Mouse (Mus musculus): ENCODE data around the gene Ppara. TPM values are rescaled to one million over a fixed set of nuclear protein-coding genes. Genes with fewer than 3 reads are reported as not detected.

Ppara gene
- polyA plus RNA-seq, 1 experiment from 2014 or later, result 10.6 TPM

- Histone ChIP-seq H3K27ac (replicated peaks in 1 of 2; ENCODE audit: control insufficient read depth in 1 of 2, insufficient read depth in 1 of 2, low read depth in 2 of 2, low read length in 2 of 2) (no peak overlapping the region), H3K9me3 (ENCODE audit: control insufficient read depth, low read length) (no peaks in the 10 kb centered on the region), H3K4me2 (ENCODE audit: low read length) (no peak overlapping the region), H3K4me1 (ENCODE audit: control insufficient read depth in 2 of 2, insufficient read depth in 2 of 2, low read length in 2 of 2) (peaks cover 2 to 3% of the 10 kb centered on the region in 2 experiments; a peak in 3 of 4 replicates), H3K27me3 (ENCODE audit: control insufficient read depth, insufficient read depth, low read length) (peaks cover 3% of the 10 kb centered on the region; the same call in 1 of the 2 replicates), H3K9ac (ENCODE audit: low read length) (no peak overlapping the region), H3K36me3 (ENCODE audit: control insufficient read depth, insufficient read depth, low read length) (peaks cover 67% of the 10 kb centered on the region), H3K4me3 (ENCODE audit: control insufficient read depth in 1 of 2, insufficient read depth in 1 of 2, low read depth in 1 of 2, low read length in 2 of 2) (no peak overlapping the region)
- ATAC-seq (ENCODE audit: insufficient number of reproducible peaks, insufficient read depth, low FRiP score, low read depth), result no peak
- WGBS, result 78% methylated on average over 13 of the region's 13 CpGs
These were observed 29.0 kb upstream of the Ppara start for GRCm38 (mm10) chr15:85705566-85706332.

GRCm38 (mm10) chr15:85706527-85706926 is 28.3 kb upstream of the Ppara start:
- Histone ChIP-seq H3K9ac (ENCODE audit: low read length) (no peak overlapping the region), H3K4me3 (ENCODE audit: control insufficient read depth in 1 of 2, insufficient read depth in 1 of 2, low read depth in 1 of 2, low read length in 2 of 2) (no peak overlapping the region), H3K27me3 (ENCODE audit: control insufficient read depth, insufficient read depth, low read length) (peaks cover 5% of the 10 kb centered on the region; the same call in 1 of the 2 replicates), H3K9me3 (ENCODE audit: control insufficient read depth, low read length) (no peaks in the 10 kb centered on the region), H3K4me1 (ENCODE audit: control insufficient read depth in 2 of 2, insufficient read depth in 2 of 2, low read length in 2 of 2) (peaks cover 2 to 3% of the 10 kb centered on the region in 2 experiments; a peak in 3 of 4 replicates), H3K27ac (replicated peaks in 1 of 2; ENCODE audit: control insufficient read depth in 1 of 2, insufficient read depth in 1 of 2, low read depth in 2 of 2, low read length in 2 of 2) (no peak overlapping the region), H3K4me2 (ENCODE audit: low read length) (no peak overlapping the region), H3K36me3 (ENCODE audit: control insufficient read depth, insufficient read depth, low read length) (peaks cover 59% of the 10 kb centered on the region)
- WGBS, result 87% methylated on average over 8 of the region's 8 CpGs
- ATAC-seq (ENCODE audit: insufficient number of reproducible peaks, insufficient read depth, low FRiP score, low read depth), result no peak

- Histone ChIP-seq H3K27me3 (ENCODE audit: control insufficient read depth, insufficient read depth, low read length) (peaks cover 5% of the 10 kb centered on the region; the same call in 1 of the 2 replicates), H3K4me3 (ENCODE audit: control insufficient read depth in 1 of 2, insufficient read depth in 1 of 2, low read depth in 1 of 2, low read length in 2 of 2) (no peak overlapping the region), H3K4me2 (ENCODE audit: low read length) (no peak overlapping the region), H3K36me3 (ENCODE audit: control insufficient read depth, insufficient read depth, low read length) (peaks cover 55% of the 10 kb centered on the region), H3K4me1 (ENCODE audit: control insufficient read depth in 2 of 2, insufficient read depth in 2 of 2, low read length in 2 of 2) (peaks cover 2 to 3% of the 10 kb centered on the region in 2 experiments; a peak in 3 of 4 replicates), H3K9ac (ENCODE audit: low read length) (no peak overlapping the region), H3K27ac (replicated peaks in 1 of 2; ENCODE audit: control insufficient read depth in 1 of 2, insufficient read depth in 1 of 2, low read depth in 2 of 2, low read length in 2 of 2) (no peak overlapping the region), H3K9me3 (ENCODE audit: control insufficient read depth, low read length) (no peaks in the 10 kb centered on the region)
- ATAC-seq (ENCODE audit: insufficient number of reproducible peaks, insufficient read depth, low FRiP score, low read depth), result no peak
- 92% methylated on average over 11 of the region's 11 CpGs for WGBS
These were observed 27.8 kb upstream of the Ppara start for GRCm38 (mm10) chr15:85707017-85707416.

- ATAC-seq (ENCODE audit: insufficient number of reproducible peaks, insufficient read depth, low FRiP score, low read depth), result no peak
- peaks cover 49% of the 10 kb centered on the region for H3K36me3 ChIP-seq (ENCODE audit: control insufficient read depth, insufficient read depth, low read length)
- 84% methylated on average over 7 of the region's 7 CpGs for WGBS
These were observed 27.2 kb upstream of the Ppara start for GRCm38 (mm10) chr15:85707458-85708030.

GRCm38 (mm10) chr15:85708217-85708616 is 26.6 kb upstream of the Ppara start:
- Histone ChIP-seq H3K36me3 (ENCODE audit: control insufficient read depth, insufficient read depth, low read length) (peaks cover 42% of the 10 kb centered on the region), H3K9ac (ENCODE audit: low read length) (no peak overlapping the region)
- no peak for ATAC-seq (ENCODE audit: insufficient number of reproducible peaks, insufficient read depth, low FRiP score, low read depth)

More at GRCm38 (mm10) chr15:85707458-85708030, 27.2 kb upstream of the Ppara start:
- H3K4me1 ChIP-seq (ENCODE audit: control insufficient read depth in 2 of 2, insufficient read depth in 2 of 2, low read length in 2 of 2), result peaks cover 2 to 3% of the 10 kb centered on the region in 2 experiments; a peak in 3 of 4 replicates
- H3K4me3 ChIP-seq (ENCODE audit: control insufficient read depth in 1 of 2, insufficient read depth in 1 of 2, low read depth in 1 of 2, low read length in 2 of 2), result no peak overlapping the region
- H3K27ac ChIP-seq (replicated peaks in 1 of 2; ENCODE audit: control insufficient read depth in 1 of 2, insufficient read depth in 1 of 2, low read depth in 2 of 2, low read length in 2 of 2), result no peak overlapping the region
- H3K4me2 ChIP-seq (ENCODE audit: low read length), result no peak overlapping the region
- no peaks in the 10 kb centered on the region for H3K9me3 ChIP-seq (ENCODE audit: control insufficient read depth, low read length)
- peaks cover 5% of the 10 kb centered on the region; the same call in 1 of the 2 replicates for H3K27me3 ChIP-seq (ENCODE audit: control insufficient read depth, insufficient read depth, low read length)
- no peak overlapping the region for H3K9ac ChIP-seq (ENCODE audit: low read length)

GRCm38 (mm10) chr15:85708843-85709242 is 25.9 kb upstream of the Ppara start:
- H3K4me1 ChIP-seq (ENCODE audit: control insufficient read depth in 2 of 2, insufficient read depth in 2 of 2, low read length in 2 of 2), result peaks cover 2 to 3% of the 10 kb centered on the region in 2 experiments; a peak in 3 of 4 replicates
- peaks cover 5% of the 10 kb centered on the region; the same call in 1 of the 2 replicates for H3K27me3 ChIP-seq (ENCODE audit: control insufficient read depth, insufficient read depth, low read length)
- no peak overlapping the region for H3K27ac ChIP-seq (replicated peaks in 1 of 2; ENCODE audit: control insufficient read depth in 1 of 2, insufficient read depth in 1 of 2, low read depth in 2 of 2, low read length in 2 of 2)
- H3K9ac ChIP-seq (ENCODE audit: low read length), result no peak overlapping the region
- H3K36me3 ChIP-seq (ENCODE audit: control insufficient read depth, insufficient read depth, low read length), result peaks cover 36% of the 10 kb centered on the region
- H3K4me3 ChIP-seq (ENCODE audit: control insufficient read depth in 1 of 2, insufficient read depth in 1 of 2, low read depth in 1 of 2, low read length in 2 of 2), result no peak overlapping the region
- no peak overlapping the region for H3K4me2 ChIP-seq (ENCODE audit: low read length)
- no peak for ATAC-seq (ENCODE audit: insufficient number of reproducible peaks, insufficient read depth, low FRiP score, low read depth)
- H3K9me3 ChIP-seq (ENCODE audit: control insufficient read depth, low read length), result no peaks in the 10 kb centered on the region
- 88% methylated on average over 4 of the region's 4 CpGs for WGBS

More at GRCm38 (mm10) chr15:85708217-85708616, 26.6 kb upstream of the Ppara start:
- H3K9me3 ChIP-seq (ENCODE audit: control insufficient read depth, low read length), result no peaks in the 10 kb centered on the region
- H3K27ac ChIP-seq (replicated peaks in 1 of 2; ENCODE audit: control insufficient read depth in 1 of 2, insufficient read depth in 1 of 2, low read depth in 2 of 2, low read length in 2 of 2), result no peak overlapping the region
- H3K4me2 ChIP-seq (ENCODE audit: low read length), result no peak overlapping the region
- 78% methylated on average over 2 of the region's 2 CpGs for WGBS
- H3K4me1 ChIP-seq (ENCODE audit: control insufficient read depth in 2 of 2, insufficient read depth in 2 of 2, low read length in 2 of 2), result peaks cover 2 to 3% of the 10 kb centered on the region in 2 experiments; a peak in 3 of 4 replicates
- peaks cover 5% of the 10 kb centered on the region; the same call in 1 of the 2 replicates for H3K27me3 ChIP-seq (ENCODE audit: control insufficient read depth, insufficient read depth, low read length)
- H3K4me3 ChIP-seq (ENCODE audit: control insufficient read depth in 1 of 2, insufficient read depth in 1 of 2, low read depth in 1 of 2, low read length in 2 of 2), result no peak overlapping the region

- WGBS, result 36% methylated on average over 10 of the region's 10 CpGs
- H3K36me3 ChIP-seq (ENCODE audit: control insufficient read depth, insufficient read depth, low read length), result peaks cover 30% of the 10 kb centered on the region
These were observed 25.4 kb upstream of the Ppara start for GRCm38 (mm10) chr15:85709268-85709973.

More at GRCm38 (mm10) chr15:85709268-85709973, 25.4 kb upstream of the Ppara start:
- no peak overlapping the region for H3K4me2 ChIP-seq (ENCODE audit: low read length)
- H3K9me3 ChIP-seq (ENCODE audit: control insufficient read depth, low read length), result no peaks in the 10 kb centered on the region
- H3K9ac ChIP-seq (ENCODE audit: low read length), result no peak overlapping the region
- peaks cover 5% of the 10 kb centered on the region; the same call in 1 of the 2 replicates for H3K27me3 ChIP-seq (ENCODE audit: control insufficient read depth, insufficient read depth, low read length)
- no peak overlapping the region for H3K27ac ChIP-seq (replicated peaks in 1 of 2; ENCODE audit: control insufficient read depth in 1 of 2, insufficient read depth in 1 of 2, low read depth in 2 of 2, low read length in 2 of 2)
- no peak overlapping the region for H3K4me3 ChIP-seq (ENCODE audit: control insufficient read depth in 1 of 2, insufficient read depth in 1 of 2, low read depth in 1 of 2, low read length in 2 of 2)
- 0 out of 2 replicates have a peak, but pooled peaks have one; percentile 22 for ATAC-seq (ENCODE audit: insufficient number of reproducible peaks, insufficient read depth, low FRiP score, low read depth)
- H3K4me1 ChIP-seq (ENCODE audit: control insufficient read depth in 2 of 2, insufficient read depth in 2 of 2, low read length in 2 of 2), result peaks cover 2 to 3% of the 10 kb centered on the region in 2 experiments; a peak in 3 of 4 replicates

Data from heart, embryonic 14.5 days (tissue).